Mouse (Mus musculus) E14TG2a.4 (cell line): ENCODE measurements at regions not wholly inside any gene's neighbourhood (a gene's known extent, or its start where the extent isn't known, plus 50 kb on each side); places are given as distances from the start of the nearest gene placed in this dataset.

Experiments used
- CTCF ChIP-seq: conservative IDR thresholded peaks from 2 replicates; pipeline ENCODE4 v1.5.1; 2014; ENCODE audit warnings: low read length
- NANOG ChIP-seq: IDR thresholded peaks from 2 replicates; pipeline ENCODE4 v1.6.1; 2014; ENCODE audit warnings: borderline replicate concordance, low read length, mixed read lengths
- POU5F1 ChIP-seq: IDR thresholded peaks from 2 replicates; pipeline ENCODE4 v1.6.1; 2014; ENCODE audit warnings: low read length, borderline replicate concordance

GRCm38 (mm10) chr4:142947673-142948072 is 265.1 kb downstream of the Prdm2 start:
- no peak for TF ChIP-seq CTCF
- no peak for TF ChIP-seq POU5F1
- no peak for TF ChIP-seq NANOG
